Mouse (Mus musculus) cerebellum, adult 2 months (tissue): ENCODE measurements at regions not wholly inside any gene's neighbourhood (a gene's known extent, or its start where the extent isn't known, plus 50 kb on each side); places are given as distances from the start of the nearest gene placed in this dataset.

Experiments used
- DNase-seq, 2 experiments: peaks; one replicate each; pipeline ENCODE4 v3.0.0; 2021
- H3K27ac ChIP-seq: fragments of 200-500 bp; 2 replicates; pipeline ENCODE4 v1.5.1; 2012; ENCODE audit warnings: low read length, control low read depth, inconsistent platforms; ENCODE audit not compliant: insufficient read depth
- H3K27me3 ChIP-seq: fragments of 200-500 bp; 2 replicates; pipeline ENCODE4 v1.6.1; 2012; ENCODE audit warnings: inconsistent platforms, mild to moderate bottlenecking, low read length, moderate library complexity; ENCODE audit not compliant: control insufficient read depth, insufficient read depth
- H3K4me1 ChIP-seq: fragments of 200-500 bp; 2 replicates; pipeline ENCODE4 v1.6.1; 2011; ENCODE audit warnings: low read length; ENCODE audit not compliant: control insufficient read depth, insufficient read depth
- H3K4me3 ChIP-seq: fragments of 200-500 bp; replicated peaks from 2 replicates; pipeline ENCODE3; 2011; ENCODE audit warnings: mild to moderate bottlenecking, low read depth, low read length, control low read depth; ENCODE audit not compliant: insufficient read depth
- CTCF ChIP-seq: fragments of 200-500 bp; IDR thresholded peaks from 2 replicates; pipeline ENCODE4 v1.5.1; 2011; ENCODE audit warnings: low read depth, mild to moderate bottlenecking, control low read depth, low read length, moderate library complexity, borderline replicate concordance; ENCODE audit not compliant: insufficient read depth
- POLR2A ChIP-seq: fragments of 200-500 bp; IDR thresholded peaks from 2 replicates; pipeline ENCODE4 v1.6.1; 2011; ENCODE audit warnings: low read length, control low read depth, borderline replicate concordance; ENCODE audit not compliant: insufficient read depth
- WGBS: fragments of 180-500 bp; shearing (Covaris S2); methylation state at CpG from one replicate; pipeline ENCODE4 v1.1.7; 2018; 5-methylcytosine and 5-hydroxymethylcytosine counted together

DNA sequence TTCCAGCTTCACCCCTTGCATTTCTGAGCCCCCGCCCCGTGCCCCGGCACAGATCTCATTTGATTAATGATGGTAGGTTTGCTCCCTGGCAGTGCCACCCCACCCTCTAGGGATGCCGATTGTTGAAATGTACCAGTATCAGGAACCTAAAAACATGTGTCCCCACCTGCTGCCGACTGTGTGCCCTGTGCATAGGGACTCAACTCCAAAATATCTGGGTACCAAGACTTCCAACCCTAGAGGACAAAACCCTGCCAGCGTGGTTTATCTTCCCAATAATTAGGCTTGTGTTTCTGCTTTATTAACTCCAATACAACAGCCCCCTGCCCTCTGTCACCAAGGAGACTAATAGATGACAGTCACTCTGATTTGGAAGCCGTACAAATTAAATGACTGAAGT, 524.7 kb upstream of the Sall1 start:
- DNase-seq: no peak
- H3K4me1 ChIP-seq: no peaks in the 10 kb centered on the region
- WGBS: 45% methylated on average over 7 of the region's 7 CpGs

DNA sequence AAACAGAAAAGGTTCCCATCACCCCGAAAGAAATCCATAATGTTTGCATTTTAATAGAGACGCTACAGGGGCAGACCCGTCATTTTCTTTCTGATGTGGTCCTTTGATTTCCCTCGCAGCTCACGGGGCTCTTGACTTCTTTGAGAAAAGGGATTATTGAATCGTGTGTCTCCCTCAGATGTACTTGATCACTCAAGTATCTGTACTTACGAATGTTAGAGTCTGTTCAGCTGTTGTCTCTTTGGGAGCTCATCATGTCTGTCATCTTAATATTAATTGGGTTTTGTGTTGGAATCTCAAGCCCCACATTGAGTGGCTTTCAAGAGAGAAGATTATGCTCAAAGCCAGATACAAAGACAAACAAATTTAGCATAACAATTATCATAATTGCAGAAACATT, 523.0 kb upstream of the Sall1 start:
- H3K4me3 ChIP-seq: no peak overlapping the region
- 77% methylated on average over 7 of the region's 7 CpGs for WGBS

More for the DNA sequence above, 524.7 kb upstream of the Sall1 start:
- H3K4me3 ChIP-seq: no peak overlapping the region
- no peaks in the 10 kb centered on the region; the same call in 1 of the 2 replicates for H3K27me3 ChIP-seq
- TF ChIP-seq CTCF (no peak), POLR2A (no peak)
- no peak overlapping the region for H3K27ac ChIP-seq

DNA sequence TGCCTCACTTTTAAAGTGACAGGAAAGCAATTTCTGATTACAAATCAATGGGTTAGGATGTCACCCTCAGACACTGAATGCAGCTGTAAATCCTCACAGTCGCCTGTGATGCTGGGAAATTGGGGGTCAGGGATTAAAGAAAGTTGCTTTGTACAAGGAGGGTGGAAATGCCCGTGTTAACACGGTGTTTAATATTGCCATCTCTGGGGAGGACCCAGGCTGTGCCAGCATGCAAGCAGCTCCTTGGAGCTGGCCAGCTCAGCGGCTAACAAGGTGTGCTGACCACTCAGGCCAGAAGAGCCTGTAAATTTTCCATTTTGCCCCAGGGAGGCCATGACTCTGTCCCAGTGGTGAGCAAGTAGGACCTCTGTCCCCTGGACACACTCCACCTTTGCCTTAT, 522.5 kb upstream of the Sall1 start:
- Histone ChIP-seq H3K27me3 (no peaks in the 10 kb centered on the region; the same call in 1 of the 2 replicates), H3K4me1 (no peaks in the 10 kb centered on the region), H3K4me3 (no peak overlapping the region), H3K27ac (no peak overlapping the region)
- TF ChIP-seq POLR2A (no peak), CTCF (no peak)
- 53% methylated on average over 4 of the region's 4 CpGs for WGBS
- no peak for DNase-seq

More for the DNA sequence above, 523.0 kb upstream of the Sall1 start:
- no peak for TF ChIP-seq POLR2A
- no peak for TF ChIP-seq CTCF
- no peaks in the 10 kb centered on the region for H3K4me1 ChIP-seq
- no peak for DNase-seq
- no peak overlapping the region for H3K27ac ChIP-seq
- no peaks in the 10 kb centered on the region; the same call in 1 of the 2 replicates for H3K27me3 ChIP-seq

DNA sequence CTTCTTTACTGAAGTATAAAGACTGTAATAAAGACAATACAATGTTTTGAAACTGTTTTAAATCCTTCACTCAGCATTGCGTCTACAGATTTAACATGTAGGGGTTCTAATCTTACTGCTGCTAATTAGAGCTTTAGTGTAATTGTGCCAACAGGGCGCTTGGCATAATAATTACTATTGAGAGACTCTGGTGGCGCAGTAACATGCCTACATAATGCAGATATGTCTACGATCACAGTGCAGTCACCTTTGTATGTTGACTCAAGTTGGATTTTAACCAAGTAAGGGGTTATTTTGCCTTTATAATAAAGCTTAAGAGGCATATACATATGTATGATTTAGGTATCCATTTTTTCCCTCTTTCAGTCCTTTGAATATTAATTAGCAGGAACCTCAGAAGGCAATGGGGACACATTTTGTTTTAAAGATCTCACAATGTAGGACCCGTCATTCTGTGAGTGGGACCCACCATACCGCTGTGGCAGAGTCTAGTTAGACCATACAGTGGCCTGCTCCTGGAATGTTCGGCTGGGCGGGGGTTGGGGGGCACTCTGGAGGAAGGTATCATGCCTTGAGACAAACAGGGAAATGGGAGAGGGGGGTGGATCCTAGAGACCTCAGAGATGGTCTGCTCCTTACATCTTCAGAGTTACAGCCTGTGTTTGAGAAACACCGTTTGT, 521.3 kb upstream of the Sall1 start:
- TF ChIP-seq CTCF (no peak), POLR2A (no peak)
- WGBS: 90% methylated on average over 9 of the region's 9 CpGs
- DNase-seq: no peak
- Histone ChIP-seq H3K4me1 (no peaks in the 10 kb centered on the region), H3K4me3 (no peak overlapping the region), H3K27ac (no peak overlapping the region), H3K27me3 (no peaks in the 10 kb centered on the region; the same call in 1 of the 2 replicates)

DNA sequence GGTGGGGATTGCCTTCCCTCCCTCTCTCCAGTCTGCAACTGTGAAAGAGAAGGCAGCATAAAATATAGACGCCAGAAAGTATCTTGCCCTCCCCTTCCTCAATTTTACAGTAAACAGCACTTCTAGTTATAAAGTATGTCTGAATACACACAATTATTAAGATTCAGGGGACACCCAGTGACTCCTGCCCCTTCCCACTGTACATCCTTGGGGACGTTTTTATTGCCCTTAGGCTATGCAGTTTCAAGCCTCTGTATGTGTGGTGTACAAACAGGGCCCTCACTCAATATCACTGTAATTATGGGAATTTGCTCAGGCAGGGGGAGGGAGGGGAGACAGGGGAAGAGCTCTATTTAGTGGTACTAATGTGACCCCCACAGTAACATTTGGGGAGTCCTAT, 519.6 kb upstream of the Sall1 start:
- H3K27me3 ChIP-seq: no peaks in the 10 kb centered on the region
- DNase-seq: no peak
- H3K4me1 ChIP-seq: no peaks in the 10 kb centered on the region
- H3K4me3 ChIP-seq: no peak overlapping the region
- H3K27ac ChIP-seq: no peak overlapping the region
- TF ChIP-seq CTCF (no peak), POLR2A (no peak)
- WGBS: 84% methylated on average over 2 of the region's 2 CpGs

DNA sequence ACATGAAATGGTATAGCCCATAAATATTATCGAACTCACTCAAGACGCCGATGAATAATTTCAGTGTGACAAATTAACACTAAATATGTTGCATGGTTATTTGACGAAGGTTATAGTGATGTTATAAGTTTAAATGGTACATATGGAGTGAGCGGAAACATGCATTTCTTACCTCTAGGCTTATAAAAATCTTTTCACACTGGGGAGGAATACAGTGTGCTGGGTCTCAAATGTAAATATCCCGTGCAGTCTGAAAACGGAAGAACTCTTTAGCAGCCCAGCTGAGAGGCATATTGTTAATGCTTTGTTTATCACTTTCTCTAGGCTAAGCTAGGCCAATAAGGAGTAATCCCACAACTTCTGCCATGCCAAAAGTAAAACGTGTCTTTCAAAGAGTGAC, 518.6 kb upstream of the Sall1 start:
- H3K27ac ChIP-seq: no peak overlapping the region
- H3K4me3 ChIP-seq: no peak overlapping the region
- no peaks in the 10 kb centered on the region for H3K27me3 ChIP-seq
- 73% methylated on average over 8 of the region's 8 CpGs for WGBS
- no peaks in the 10 kb centered on the region for H3K4me1 ChIP-seq
- DNase-seq: no peak
- no peak for TF ChIP-seq POLR2A

DNA sequence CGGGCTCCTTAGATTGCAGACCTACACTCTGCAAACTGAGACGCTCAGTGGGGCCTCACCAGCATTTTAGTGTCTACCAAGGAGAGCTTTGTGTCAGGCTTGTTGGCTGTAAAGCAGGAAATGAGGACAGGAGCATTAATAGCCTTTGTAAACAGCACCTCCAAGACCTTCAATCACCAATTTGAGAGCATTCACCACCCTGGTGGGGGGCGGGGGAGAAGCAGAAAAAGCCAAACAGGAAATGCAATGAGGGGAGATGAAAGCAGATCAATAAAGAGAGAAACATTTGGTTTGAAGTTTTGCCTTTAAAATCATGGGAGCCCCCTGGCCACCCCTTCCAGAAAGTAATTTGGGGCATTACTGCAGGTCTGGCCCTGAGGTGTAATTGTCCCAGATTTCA, 497.3 kb upstream of the Sall1 start:
- no peak for DNase-seq
- no peaks in the 10 kb centered on the region for H3K27me3 ChIP-seq
- no peaks in the 10 kb centered on the region for H3K4me1 ChIP-seq
- WGBS: 79% methylated on average over 3 of the region's 3 CpGs
- no peak overlapping the region for H3K4me3 ChIP-seq
- no peak overlapping the region for H3K27ac ChIP-seq
- TF ChIP-seq POLR2A (no peak), CTCF (no peak)

DNA sequence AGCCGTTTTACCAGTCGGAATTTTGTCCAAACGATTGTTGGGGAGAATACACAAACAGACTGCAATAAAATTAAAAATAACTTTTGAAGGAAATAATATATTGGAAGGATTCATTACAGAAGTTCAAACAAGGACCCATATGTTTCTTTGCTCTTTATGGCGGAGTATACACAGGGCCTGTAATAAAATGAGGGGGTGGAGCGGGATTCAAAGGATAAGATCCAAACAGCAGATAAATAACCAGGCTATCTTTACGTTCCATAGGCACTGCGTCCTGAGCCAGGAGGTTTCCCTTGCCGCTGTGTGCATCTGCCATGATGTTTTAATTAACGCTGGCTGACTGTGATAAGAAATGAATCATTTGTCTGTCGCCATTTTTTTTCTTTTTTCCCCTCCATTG, 490.6 kb upstream of the Sall1 start:
- Histone ChIP-seq H3K4me3 (no peak overlapping the region), H3K27ac (no peak overlapping the region), H3K4me1 (no peaks in the 10 kb centered on the region), H3K27me3 (no peaks in the 10 kb centered on the region; the same call in 1 of the 2 replicates)
- no peak for DNase-seq
- TF ChIP-seq CTCF: no peak
- no peak for TF ChIP-seq POLR2A
- 78% methylated on average over 10 of the region's 10 CpGs for WGBS
